31 mouse cellular contexts compared by ENCODE assay signal in the genomic region with DNA sequence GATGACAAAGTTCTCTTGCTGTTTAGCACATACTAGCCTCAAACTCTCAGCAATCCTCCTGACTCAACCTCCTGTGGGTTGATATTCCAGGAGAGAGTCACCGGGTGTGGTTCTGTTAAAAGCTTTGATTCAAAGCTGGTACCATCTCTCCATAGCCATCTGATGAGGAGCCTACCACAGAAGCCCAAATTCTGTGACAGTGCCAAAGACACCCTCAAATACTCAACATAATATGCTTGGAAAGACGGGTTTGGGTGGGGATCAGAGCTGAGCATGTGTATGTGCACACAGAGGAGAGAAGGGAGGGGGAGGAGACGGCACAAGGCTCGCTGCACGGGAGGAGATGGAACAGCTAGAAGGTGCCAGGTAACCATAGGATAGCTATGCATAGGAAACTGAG. TPM values are rescaled to one million over a fixed set of nuclear protein-coding genes. Genes with fewer than 3 reads are reported as not detected.
DNase-seq lines count a peak whose midpoint lies in the region; ATAC-seq lines count a peak whose summit lies in the region.
"Had no signal": no experiment of that assay in that cellular context is flagged by ENCODE, and none has a peak within 500 bp of the region (broad histone marks: within the 10 kb centered on the region; RNA-seq: fewer than 3 reads in every experiment).

No protein-coding gene starts in this region.

- peaks cover 2% of the 10 kb centered on the region; the same call in 1 of the 2 replicates for H3K36me3 ChIP-seq in midbrain, embryonic 16.5 days (ENCODE audit: control insufficient read depth, insufficient read depth, low read length)
- H3K36me3 ChIP-seq in midbrain, embryonic 15.5 days (replicated peaks) = no peaks in the 10 kb centered on the region
- H3K36me3 ChIP-seq: embryonic facial prominence, embryonic 13.5 days; embryonic facial prominence, embryonic 15.5 days; forebrain, embryonic 15.5 days; G1E had no signal

- no peak overlapping the region for H3K9ac ChIP-seq in midbrain, embryonic 16.5 days (ENCODE audit: low read depth, low read length)
- H3K9ac ChIP-seq in midbrain, embryonic 15.5 days = no peak overlapping the region
- H3K9ac ChIP-seq: embryonic facial prominence, embryonic 13.5 days; embryonic facial prominence, embryonic 15.5 days; forebrain, embryonic 13.5 days; forebrain, embryonic 15.5 days had no signal

- DNase-seq in frontal cortex, postnatal 36 days (ENCODE audit: low spot score in 2 of 2) = no peak
- peak; percentile 54 for DNase-seq in brain, adult 2 months (ENCODE audit: low read depth, low spot score)
- peak; percentile 22 for DNase-seq in telencephalon, adult 2 months (ENCODE audit: low read depth, low spot score)
- DNase-seq in thymus, postnatal 14 days = no peak
- DNase-seq: adrenal gland, adult 8-10 months; adrenal gland, postnatal 14 days; adrenal gland, postnatal 36 days; B cell, adult 2 months; cerebellum, adult 11 months; cerebellum, adult 18-20 months; cerebellum, adult 8-10 months; cerebellum, adult 9-11 months; cerebellum, postnatal 14 days; cerebellum, postnatal 36 days; embryo, embryonic 11 days had no signal

- H3K27me3 ChIP-seq in midbrain, embryonic 16.5 days (ENCODE audit: control insufficient read depth, insufficient read depth, low read depth, low read length) = no peaks in the 10 kb centered on the region
- no peaks in the 10 kb centered on the region for H3K27me3 ChIP-seq in midbrain, embryonic 15.5 days (replicated peaks)
- H3K27me3 ChIP-seq: CH12.LX; embryonic facial prominence, embryonic 13.5 days; embryonic facial prominence, embryonic 15.5 days; forebrain, embryonic 13.5 days; forebrain, embryonic 15.5 days; Patski had no signal

- ATAC-seq in frontal cortex, adult (ENCODE audit: low TSS enrichment) = peak; percentile 67
- ATAC-seq in midbrain, embryonic 16.5 days = no peak
- no peak; the same call in 1 of the 2 replicates for ATAC-seq in midbrain, embryonic 15.5 days (replicated peaks)
- ATAC-seq: activated CD4-positive, CD25-positive, alpha-beta regulatory T cell, adult 4 months; CD4-positive, CD25-positive, alpha-beta regulatory T cell, adult 4 months; forebrain, embryonic 13.5 days; forebrain, embryonic 15.5 days; Patski had no signal

- H3K4me1 ChIP-seq in midbrain, embryonic 16.5 days (ENCODE audit: control insufficient read depth, insufficient read depth, low read length) = peaks cover 19% of the 10 kb centered on the region
- peaks cover 14% of the 10 kb centered on the region for H3K4me1 ChIP-seq in midbrain, embryonic 15.5 days

- 67% methylated on average over 5 of the region's 5 CpGs for WGBS in midbrain, embryonic 16.5 days
- 68% methylated on average over 5 of the region's 5 CpGs for WGBS in midbrain, embryonic 15.5 days

- no peaks in the 10 kb centered on the region for H3K9me3 ChIP-seq in midbrain, embryonic 16.5 days (replicated peaks; ENCODE audit: control insufficient read depth, low read length, poor library complexity, severe bottlenecking)
- H3K9me3 ChIP-seq in midbrain, embryonic 15.5 days = no peaks in the 10 kb centered on the region
- H3K9me3 ChIP-seq: embryonic facial prominence, embryonic 13.5 days; embryonic facial prominence, embryonic 15.5 days; forebrain, embryonic 13.5 days; forebrain, embryonic 15.5 days had no signal

- H3K27ac ChIP-seq in midbrain, embryonic 16.5 days (ENCODE audit: low read length) = 0 out of 2 replicates have a peak overlapping the region, but pooled peaks have one; percentile 5
- H3K27ac ChIP-seq in midbrain, embryonic 15.5 days = no peak overlapping the region
- H3K27ac ChIP-seq: embryonic facial prominence, embryonic 13.5 days; embryonic facial prominence, embryonic 15.5 days; forebrain, embryonic 13.5 days; forebrain, embryonic 15.5 days had no signal

- H3K4me3 ChIP-seq in midbrain, embryonic 16.5 days (ENCODE audit: low read depth, low read length) = no peak overlapping the region
- no peak overlapping the region for H3K4me3 ChIP-seq in midbrain, embryonic 15.5 days
- H3K4me3 ChIP-seq: embryonic facial prominence, embryonic 13.5 days; embryonic facial prominence, embryonic 15.5 days; erythroblast, embryonic 14.5 days; forebrain, embryonic 13.5 days; forebrain, embryonic 15.5 days had no signal

- H3K4me2 ChIP-seq in midbrain, embryonic 16.5 days (ENCODE audit: low read length) = no peak overlapping the region
- H3K4me2 ChIP-seq in midbrain, embryonic 15.5 days = no peak overlapping the region
- H3K4me2 ChIP-seq: embryonic facial prominence, embryonic 13.5 days; embryonic facial prominence, embryonic 15.5 days; forebrain, embryonic 13.5 days; forebrain, embryonic 15.5 days had no signal

RNA-seq across cellular contexts. Expression of gene Hmgb4, which starts 14.4 kb away (rescaled TPM):
- polyA plus RNA-seq in midbrain, embryonic 16.5 days (2015; fragmentation: Nextera tagmentation; extraction: Ambion mirVana) = 0.26 TPM in 1 of 2 replicates, not detected in the other
- 0.23 and 0.41 TPM in 2 replicates for polyA plus RNA-seq in midbrain, embryonic 15.5 days (2015; fragmentation: Nextera tagmentation; extraction: Ambion mirVana)
- polyA plus RNA-seq: activated CD4-positive, CD25-positive, alpha-beta regulatory T cell, adult 4 months; brain, embryonic 14.5 days; CD4-positive, CD25-positive, alpha-beta regulatory T cell, adult 4 months; embryonic facial prominence, embryonic 11.5 days; embryonic facial prominence, embryonic 13.5 days; embryonic facial prominence, embryonic 15.5 days; erythroblast, embryonic 14.5 days; forebrain, embryonic 11.5 days; forebrain, embryonic 13.5 days; forebrain, embryonic 15.5 days; G1E; Patski had no signal

Comparison
In these comparisons a context has a peak if more than half of its experiments do, and no peak if none do; other contexts are left out.
1. DNase-seq: peak in brain, adult 2 months (single experiment) and telencephalon, adult 2 months (single experiment); none in frontal cortex, postnatal 36 days (0 of 2) and thymus, postnatal 14 days (single experiment).